Mouse (Mus musculus) spleen, adult 2 months (tissue): ENCODE measurements around the gene Ell.

Experiments used
- CTCF ChIP-seq: fragments of 200-500 bp; IDR thresholded peaks from 2 replicates; pipeline ENCODE4 v1.5.1; 2011; ENCODE audit warnings: mild to moderate bottlenecking, inconsistent platforms; ENCODE audit not compliant: insufficient read depth, insufficient read length, insufficient replicate concordance; ENCODE audit errors: extremely low read depth
- POLR2A ChIP-seq: fragments of 200-500 bp; IDR thresholded peaks from 2 replicates; pipeline ENCODE4 v1.6.1; 2011; ENCODE audit warnings: low read depth, low read length, inconsistent platforms

GRCm38 (mm10) chr8:70561357-70561756 lies 22.1 kb downstream of the Ell start:
- TF ChIP-seq CTCF (no peak), POLR2A (no peak)
